Mouse (Mus musculus) cerebellum, adult 2 months (tissue): ENCODE data around the gene Stox2.

Experiments
- CTCF ChIP-seq: fragments of 200-500 bp; IDR thresholded peaks from 2 replicates; pipeline ENCODE4 v1.5.1; 2011; ENCODE audit warnings: low read depth, mild to moderate bottlenecking, control low read depth, low read length, moderate library complexity, borderline replicate concordance; ENCODE audit not compliant: insufficient read depth
- POLR2A ChIP-seq: fragments of 200-500 bp; IDR thresholded peaks from 2 replicates; pipeline ENCODE4 v1.6.1; 2011; ENCODE audit warnings: low read length, control low read depth, borderline replicate concordance; ENCODE audit not compliant: insufficient read depth

DNA sequence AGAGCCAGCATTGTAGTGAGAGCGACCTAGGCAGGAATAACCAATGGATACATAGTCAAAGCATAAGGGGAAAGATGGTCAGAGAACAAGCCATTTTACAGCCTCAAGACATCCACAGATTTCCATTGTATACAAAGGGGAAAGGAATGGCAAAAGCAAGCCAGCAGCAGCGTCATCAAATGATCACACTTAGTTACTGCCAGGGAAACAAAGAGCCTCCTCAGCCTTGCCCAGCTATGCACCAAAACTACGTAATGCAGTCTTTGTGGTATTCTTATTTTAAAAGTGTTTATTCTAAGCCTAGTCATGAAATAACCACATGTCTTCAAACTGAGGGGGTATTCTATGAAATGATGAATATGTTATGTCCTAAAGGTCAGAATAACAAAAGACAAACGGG lies 201.0 kb downstream of the Stox2 start:
- TF ChIP-seq CTCF, result no peak
- no peak for TF ChIP-seq POLR2A
